Mouse (Mus musculus): ENCODE data around the gene Stmnd1.
"Not testable (repeated sequence)": the region's sequence is repeated elsewhere in the genome, so short reads cannot be mapped to it uniquely, and the experiment has no call there.

Stmnd1 gene

GRCm38 (mm10) chr13:46290537-46290936 lies 17.0 kb downstream of the Stmnd1 start:
- DNase-seq (ENCODE audit: low spot score), result no peak

GRCm38 (mm10) chr13:46294365-46294764 lies 20.8 kb downstream of the Stmnd1 start:
- DNase-seq (ENCODE audit: low spot score), result no peak

DNA sequence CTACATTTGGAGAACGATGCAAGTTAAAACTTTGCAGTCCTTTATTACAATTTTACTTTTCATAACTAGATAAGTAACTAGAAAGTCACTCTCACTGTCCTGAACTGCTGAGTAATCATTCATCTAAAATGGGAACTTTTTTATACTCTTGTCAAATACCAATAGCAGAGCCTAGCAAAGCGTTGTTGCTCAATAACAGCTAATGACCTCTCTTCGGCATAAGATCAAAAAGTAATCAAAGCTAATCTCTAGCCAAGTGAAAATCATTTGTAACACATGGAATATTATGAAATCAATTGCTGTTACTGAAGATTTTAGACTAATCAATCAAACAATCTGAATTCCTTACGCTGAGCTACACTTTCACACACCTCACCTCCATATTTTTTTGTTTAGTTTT lies 24.2 kb downstream of the Stmnd1 start:
- no peak for DNase-seq (ENCODE audit: low spot score)

DNA sequence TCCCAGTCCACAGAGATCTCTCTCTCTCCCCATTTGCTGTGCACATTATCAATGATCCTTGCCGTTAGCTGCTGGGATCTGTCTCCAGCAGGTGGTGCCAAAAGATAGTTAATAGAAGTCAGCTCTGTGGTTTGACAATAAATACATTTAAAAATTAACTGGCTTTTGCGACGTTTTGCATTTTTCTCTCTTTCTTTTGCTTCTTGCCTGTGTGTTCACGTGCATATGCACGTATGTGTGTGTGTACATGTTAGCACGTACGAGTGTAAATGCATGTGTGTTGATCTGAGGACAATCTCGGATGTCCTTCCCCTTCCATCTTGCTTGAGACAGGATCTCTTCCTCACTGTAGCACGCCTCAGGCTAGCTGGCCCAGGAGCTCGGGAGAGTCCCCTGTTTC lies 37.3 kb downstream of the Stmnd1 start:
- DNase-seq (ENCODE audit: low spot score), result peak; percentile 78

DNA sequence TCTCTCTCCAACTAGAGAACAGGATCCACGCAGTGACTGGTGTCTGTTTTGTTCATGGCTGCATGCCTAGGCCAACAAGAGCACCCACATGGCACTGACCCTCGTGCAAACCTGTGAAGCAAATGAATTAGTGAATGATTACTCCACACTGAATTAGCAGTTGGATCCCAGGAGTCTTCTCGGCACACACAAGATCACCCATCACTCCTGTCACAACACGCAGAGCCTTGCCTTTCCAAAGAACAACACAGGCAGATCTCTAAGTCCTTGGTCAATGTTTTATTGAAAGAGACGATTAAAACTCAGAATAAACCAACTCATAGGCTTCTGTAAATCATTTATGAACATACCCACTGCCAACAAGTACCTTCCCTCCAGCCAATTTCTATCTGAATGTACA lies 39.7 kb downstream of the Stmnd1 start:
- no peak for DNase-seq (ENCODE audit: low spot score)

DNA sequence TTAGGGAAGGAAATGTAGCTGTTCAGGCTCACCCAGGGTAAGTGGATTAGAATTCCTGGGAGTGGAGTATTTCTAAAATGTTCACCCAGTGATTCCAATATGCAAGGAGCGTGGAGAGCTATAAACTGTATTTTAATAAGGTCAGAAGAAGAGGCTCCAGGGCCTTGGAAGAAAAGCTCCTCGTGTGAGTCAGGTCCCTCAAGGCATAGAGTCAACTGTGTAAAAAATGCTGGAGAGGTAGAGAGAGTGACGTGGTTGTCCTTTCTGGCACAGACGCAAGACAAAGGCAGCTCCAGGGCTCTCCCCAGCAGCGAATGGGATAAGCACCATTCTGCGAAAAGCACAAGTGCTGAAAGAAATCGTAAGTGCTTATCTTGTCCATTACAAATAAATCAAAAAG lies 41.6 kb downstream of the Stmnd1 start:
- DNase-seq (ENCODE audit: low spot score), result no peak

DNA sequence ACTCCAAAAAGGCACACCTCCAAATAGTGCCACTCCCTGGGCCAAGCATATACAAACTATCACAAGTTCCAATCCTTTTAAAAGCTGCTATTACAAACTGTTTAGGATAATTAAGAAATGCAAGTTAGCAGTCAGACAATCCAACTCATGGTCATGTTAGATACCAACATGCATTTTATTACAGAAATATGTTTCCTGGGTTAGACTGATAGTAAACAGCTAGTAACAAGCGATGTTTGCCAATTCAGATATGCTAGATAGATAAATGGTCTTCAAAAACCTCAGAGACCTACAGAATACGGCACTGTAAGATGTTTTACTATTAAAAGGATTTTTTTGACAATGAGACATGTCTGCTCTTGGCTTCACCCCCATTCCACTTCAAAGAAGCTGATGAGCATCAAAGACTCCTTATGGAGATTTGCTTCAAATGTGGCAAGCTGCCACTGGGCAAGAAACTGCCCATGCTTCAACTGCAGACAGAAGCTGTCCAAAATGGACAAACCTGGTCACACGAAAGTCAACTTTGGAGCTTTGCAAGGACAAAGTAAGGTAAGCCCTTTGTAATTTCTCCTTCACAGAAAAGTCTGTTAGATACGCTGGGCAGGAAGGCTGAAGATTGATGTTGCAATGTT lies 52.9 kb downstream of the Stmnd1 start:
- no peak for DNase-seq (ENCODE audit: low spot score)

DNA sequence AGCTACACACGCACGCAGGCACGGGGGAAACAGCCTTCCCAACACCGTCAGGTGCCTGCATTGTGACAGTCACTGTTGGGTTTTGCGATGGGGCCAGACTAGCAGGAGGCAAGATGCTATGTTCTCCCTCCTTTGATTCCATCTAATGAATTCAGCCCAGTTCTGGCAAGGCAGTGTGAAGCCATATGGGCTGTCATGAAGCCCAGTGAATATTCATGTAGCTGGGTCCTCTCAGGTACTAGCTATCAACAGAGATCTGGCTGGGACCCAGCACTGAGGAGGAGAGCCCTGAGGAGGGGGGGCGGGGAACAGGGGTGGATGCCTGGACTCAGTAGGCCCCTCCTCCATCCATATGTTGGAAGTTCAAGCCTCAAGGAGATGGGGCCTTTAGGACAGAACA lies 61.5 kb downstream of the Stmnd1 start:
- no peak for DNase-seq (ENCODE audit: low spot score)

- not testable (repeated sequence) for DNase-seq (ENCODE audit: low spot score)
These were observed 62.8 kb downstream of the Stmnd1 start for GRCm38 (mm10) chr13:46336281-46336680.

DNA sequence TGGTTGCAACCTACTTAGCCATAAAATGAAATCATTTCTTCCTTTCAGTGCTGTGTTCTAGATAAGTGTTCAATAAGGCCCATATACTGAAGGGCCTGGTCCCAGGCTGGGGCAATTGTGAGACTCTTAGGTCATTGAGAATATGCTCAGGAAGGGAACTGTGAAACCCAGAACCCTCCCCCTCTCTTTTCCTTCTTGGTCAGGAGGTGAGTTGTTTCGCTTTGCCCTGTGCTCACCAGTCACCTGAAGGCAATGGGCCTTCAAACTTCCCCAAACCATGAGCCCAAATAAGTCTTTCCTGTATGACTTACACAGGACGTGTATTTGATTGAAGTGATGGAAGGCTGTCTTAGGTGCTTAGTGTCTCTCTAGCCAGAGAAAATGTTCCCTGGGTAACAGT lies 64.3 kb downstream of the Stmnd1 start:
- no peak for DNase-seq (ENCODE audit: low spot score)

DNA sequence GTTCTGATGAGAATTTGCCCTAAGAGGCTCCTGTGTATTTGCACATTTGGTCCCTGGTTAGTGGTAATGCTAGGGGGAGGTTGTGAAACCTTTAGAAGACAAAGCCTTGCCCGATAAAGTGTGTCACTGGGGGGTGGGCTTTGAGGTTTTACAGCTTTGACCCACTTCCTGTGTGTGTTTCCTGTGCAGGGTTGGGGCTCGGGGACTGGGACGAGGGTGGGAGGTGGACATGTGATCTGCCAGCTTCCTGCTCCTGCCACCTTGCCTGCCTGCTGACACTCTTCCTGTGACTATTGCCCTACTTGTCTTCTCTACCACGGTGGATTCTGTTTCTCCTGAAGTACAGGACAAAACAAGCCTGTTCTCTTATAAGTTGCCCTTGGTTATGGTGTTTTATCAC lies 66.4 kb downstream of the Stmnd1 start:
- DNase-seq (ENCODE audit: low spot score), result no peak

DNA sequence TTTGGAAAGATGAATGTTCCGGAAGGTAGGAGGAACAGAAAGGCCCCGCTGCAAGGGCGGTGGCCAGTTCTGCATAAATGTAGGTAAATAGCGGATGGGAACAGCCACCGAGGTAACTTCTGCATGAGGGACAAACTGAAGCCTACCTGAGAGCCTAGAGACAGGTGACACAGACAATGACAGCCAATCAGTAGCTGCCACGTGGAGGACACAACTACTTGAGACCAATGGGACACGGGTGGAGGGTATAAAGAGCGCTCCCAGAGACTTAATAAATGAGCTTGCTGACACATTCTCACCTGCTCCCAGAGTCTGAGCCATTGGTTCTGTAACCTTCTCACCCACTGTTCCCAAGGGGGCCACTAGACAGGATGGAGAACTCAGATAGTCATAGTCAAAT lies 67.1 kb downstream of the Stmnd1 start:
- DNase-seq (ENCODE audit: low spot score), result no peak

- no peak for DNase-seq (ENCODE audit: low spot score)
These were observed 67.9 kb downstream of the Stmnd1 start for GRCm38 (mm10) chr13:46341419-46341818.

DNA sequence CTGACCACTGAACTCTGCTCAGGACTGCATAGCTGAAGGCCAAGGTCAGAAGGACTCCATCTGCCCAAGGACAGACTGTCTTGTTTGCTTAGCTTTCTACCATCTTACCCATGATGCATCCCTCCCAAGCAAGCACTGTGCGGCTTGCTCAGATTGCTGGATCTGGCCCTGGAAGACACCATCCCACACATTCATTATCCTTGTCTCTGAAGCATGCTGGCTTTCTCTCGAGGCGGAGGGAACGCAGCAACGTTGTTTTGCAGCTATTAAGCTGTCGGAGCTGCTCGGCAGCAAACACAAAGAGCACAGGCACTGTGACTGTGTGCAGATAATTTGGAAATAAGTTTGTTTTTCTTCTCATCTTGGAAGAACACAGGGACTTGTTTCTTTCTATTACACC lies 69.7 kb downstream of the Stmnd1 start:
- DNase-seq (ENCODE audit: low spot score), result no peak

DNA sequence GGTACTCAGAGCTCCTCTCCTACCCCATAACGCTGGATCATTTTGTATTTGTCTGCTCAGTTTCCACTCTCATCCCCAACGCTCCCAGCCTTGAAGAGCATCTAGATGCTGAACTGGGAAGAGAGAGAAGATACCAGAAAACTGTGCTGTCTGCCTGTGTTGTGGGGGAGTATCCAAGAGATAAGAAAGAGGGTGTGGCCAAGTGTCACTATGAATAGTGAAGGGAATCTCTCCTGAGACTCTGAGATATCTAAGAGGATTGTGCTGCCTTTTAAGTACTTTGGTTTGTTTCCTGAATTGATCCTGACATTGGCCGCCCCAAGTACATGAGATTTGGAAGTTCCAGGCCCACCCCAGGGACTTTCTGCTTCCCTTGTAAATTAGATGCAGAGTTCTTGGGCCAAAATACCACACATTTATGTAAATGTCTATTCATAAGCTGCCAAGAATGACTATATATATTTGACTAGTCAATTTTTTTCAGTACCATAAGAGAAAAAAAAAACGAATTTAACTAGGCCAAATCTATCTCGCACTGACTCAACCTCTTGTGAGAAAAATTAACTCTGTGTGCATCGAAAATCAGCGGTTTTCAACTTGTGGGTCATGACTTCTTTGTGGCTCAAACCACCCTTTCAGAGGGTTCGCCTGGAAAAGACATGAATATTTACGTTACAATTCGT lies 73.5 kb downstream of the Stmnd1 start:
- no peak for DNase-seq (ENCODE audit: low spot score)

DNA sequence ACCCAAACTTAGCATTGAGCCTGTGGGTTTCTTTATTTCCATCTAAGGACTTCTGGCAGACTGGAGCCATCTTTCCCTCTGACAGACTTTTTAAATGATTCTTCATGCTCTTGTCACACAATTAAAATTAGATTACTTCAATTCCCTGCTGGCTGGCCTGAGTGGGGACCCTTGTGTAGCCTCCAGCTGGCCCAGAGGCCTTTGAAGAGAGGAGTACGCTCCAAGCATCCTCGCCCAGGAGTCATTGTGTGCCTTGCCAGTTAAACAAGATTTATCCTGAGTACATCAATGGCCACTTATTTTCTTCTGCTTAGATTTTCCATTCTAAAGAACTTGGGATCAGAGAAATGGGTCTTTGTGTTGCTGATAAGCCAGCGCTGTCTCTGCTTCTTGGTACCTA lies 76.1 kb downstream of the Stmnd1 start:
- DNase-seq (ENCODE audit: low spot score), result no peak

Measured in retina, embryonic 14.5 days (tissue).